Comparison of ENCODE assay signal across 40 mouse cellular contexts in genomic region chr17:86926836-86927235, GRCm38 (mm10). TPM values are rescaled to one million over a fixed set of nuclear protein-coding genes. Genes with fewer than 3 reads are reported as not detected.
"Had no signal": no experiment of that assay in that cellular context is flagged by ENCODE, and none has a peak within 500 bp of the region (broad histone marks: within the 10 kb centered on the region; RNA-seq: fewer than 3 reads in every experiment).

No protein-coding gene starts in this region.

- H3K9me3 ChIP-seq: heart, embryonic 15.5 days; intestine, embryonic 15.5 days; limb, embryonic 15.5 days; liver, embryonic 12.5 days had no signal

- H3K9ac ChIP-seq: heart, embryonic 13.5 days; heart, embryonic 15.5 days; hindbrain, embryonic 14.5 days; intestine, embryonic 15.5 days; limb, embryonic 13.5 days; limb, embryonic 15.5 days; liver, embryonic 12.5 days; liver, embryonic 14.5 days had no signal

- H3K27ac ChIP-seq: gastrocnemius, adult 2 months; heart, adult 2 months; heart, embryonic 13.5 days; heart, embryonic 15.5 days; hindbrain, embryonic 14.5 days; intestine, embryonic 15.5 days; layer of hippocampus, adult 2 months; limb, embryonic 13.5 days; limb, embryonic 15.5 days; liver, embryonic 12.5 days; liver, embryonic 14.5 days had no signal

- H3K4me3 ChIP-seq: gastrocnemius, adult 2 months; heart, adult 2 months; heart, embryonic 13.5 days; heart, embryonic 15.5 days; intestine, embryonic 15.5 days; layer of hippocampus, adult 2 months; limb, embryonic 13.5 days; limb, embryonic 15.5 days; liver, embryonic 12.5 days had no signal

- H3K4me1 ChIP-seq: intestine, embryonic 15.5 days; liver, embryonic 12.5 days had no signal

- DNase-seq: gastrocnemius, adult 2 months; gastrocnemius, postnatal 14 days; gastrocnemius, postnatal 36 days; heart, adult 11 months; heart, adult 2 months; heart, postnatal 14 days; heart, postnatal 36 days; kidney, adult 18-20 months; kidney, adult 8-10 months; kidney, postnatal 10 days; kidney, postnatal 25 days; kidney, postnatal 4 days; layer of hippocampus, postnatal 36 days; left cerebral cortex, postnatal 4 days had no signal

- H3K36me3 ChIP-seq: heart, embryonic 13.5 days; heart, embryonic 15.5 days; intestine, embryonic 15.5 days; limb, embryonic 13.5 days; limb, embryonic 15.5 days; liver, embryonic 12.5 days had no signal

- H3K27me3 ChIP-seq: heart, embryonic 13.5 days; heart, embryonic 15.5 days; intestine, embryonic 15.5 days; limb, embryonic 13.5 days; limb, embryonic 15.5 days had no signal

- H3K4me2 ChIP-seq: heart, embryonic 11.5 days; heart, embryonic 13.5 days; heart, embryonic 15.5 days; hindbrain, embryonic 14.5 days; intestine, embryonic 15.5 days; limb, embryonic 13.5 days; limb, embryonic 15.5 days; liver, embryonic 12.5 days had no signal

- ATAC-seq: hindbrain, embryonic 16.5 days; inflammation-experienced regulatory T-cells, adult 6 months; intestine, embryonic 15.5 days; intestine, postnatal 0 days; liver, embryonic 12.5 days had no signal

RNA-seq across cellular contexts. Expression of gene Tmem247, which starts 9.7 kb away (rescaled TPM):
- total RNA-seq: gastrocnemius, adult 2 months; gastrocnemius, postnatal 14 days; gastrocnemius, postnatal 36 days; heart, adult 2 months; heart, postnatal 14 days; heart, postnatal 36 days; hematopoietic stem cell, adult 5-6 weeks; layer of hippocampus, adult 2 months; layer of hippocampus, postnatal 10 days; layer of hippocampus, postnatal 36 days; left cerebral cortex, adult 18-20 months; left cerebral cortex, adult 8-10 months; left cerebral cortex, postnatal 10 days; left cerebral cortex, postnatal 25 days; left cerebral cortex, postnatal 4 days; liver, adult 2 months had no signal
- polyA plus RNA-seq: heart, adult 2 months; heart, embryonic 11.5 days; heart, embryonic 13.5 days; heart, embryonic 15.5 days; heart, postnatal 0 days; hindbrain, embryonic 11.5 days; hindbrain, embryonic 14.5 days; hindbrain, embryonic 16.5 days; inflammation-experienced regulatory T-cells, adult 6 months; intestine, embryonic 15.5 days; intestine, postnatal 0 days; kidney, embryonic 14.5 days; kidney, embryonic 16.5 days; limb, embryonic 11.5 days; limb, embryonic 13.5 days; limb, embryonic 15.5 days; liver, adult 2 months; liver, embryonic 12.5 days; liver, embryonic 14.5 days; liver, embryonic 16.5 days had no signal

RNA-seq across cellular contexts. Expression of gene Atp6v1e2, which starts 20.9 kb away (rescaled TPM):
- total RNA-seq: gastrocnemius, adult 2 months; gastrocnemius, postnatal 14 days; gastrocnemius, postnatal 36 days; heart, adult 2 months; heart, postnatal 14 days; heart, postnatal 36 days; hematopoietic stem cell, adult 5-6 weeks; layer of hippocampus, adult 2 months; layer of hippocampus, postnatal 36 days; left cerebral cortex, adult 18-20 months; left cerebral cortex, adult 8-10 months; left cerebral cortex, postnatal 10 days; left cerebral cortex, postnatal 4 days; liver, adult 2 months had no signal
- polyA plus RNA-seq: heart, adult 2 months; heart, embryonic 11.5 days; heart, embryonic 13.5 days; heart, postnatal 0 days; hindbrain, embryonic 11.5 days; hindbrain, embryonic 14.5 days; inflammation-experienced regulatory T-cells, adult 6 months; intestine, embryonic 15.5 days; intestine, postnatal 0 days; kidney, embryonic 14.5 days; kidney, embryonic 16.5 days; limb, embryonic 11.5 days; limb, embryonic 13.5 days; limb, embryonic 15.5 days; liver, adult 2 months; liver, embryonic 12.5 days; liver, embryonic 14.5 days; liver, embryonic 16.5 days had no signal
